Mouse (Mus musculus): Measurements from ENCODE around the gene Esr1. TPM values are rescaled to one million over a fixed set of nuclear protein-coding genes. Genes with fewer than 3 reads are reported as not detected.
"Not testable (repeated sequence)": the region's sequence is repeated elsewhere in the genome, so short reads cannot be mapped to it uniquely, and the experiment has no call there.

The Esr1 gene
- polyA plus RNA-seq, 1 experiment from 2014 or later: 0.24 TPM

DNA sequence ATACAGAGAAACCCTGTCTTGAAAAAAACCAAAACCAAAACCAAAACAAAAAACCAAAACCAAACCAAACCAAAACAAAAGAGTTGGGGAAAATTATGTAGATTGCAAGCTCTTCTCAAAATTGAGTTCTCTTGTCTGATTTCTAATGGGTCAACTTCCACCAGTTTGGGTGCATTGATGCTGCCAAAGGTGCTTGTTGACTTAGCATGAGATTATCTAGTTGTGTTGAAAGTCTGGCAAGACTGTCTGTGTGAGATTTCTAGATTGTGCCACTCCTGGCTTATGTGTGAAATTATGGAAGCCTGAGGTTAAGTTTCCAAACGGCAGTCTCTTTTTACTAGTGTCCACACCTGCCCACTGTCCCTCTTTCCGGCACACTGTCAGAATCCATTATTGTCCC is 55.6 kb downstream of the Esr1 start:
- WGBS: 97% methylated on average over 2 of the region's 2 CpGs
- Histone ChIP-seq H3K9me3 (ENCODE audit: control insufficient read depth, low read length) (no peaks in the 10 kb centered on the region), H3K9ac (replicated peaks; ENCODE audit: low read depth, low read length) (no peak overlapping the region), H3K4me3 (replicated peaks; ENCODE audit: low read length) (no peak overlapping the region), H3K36me3 (ENCODE audit: control insufficient read depth, insufficient read depth) (no peaks in the 10 kb centered on the region), H3K27ac (ENCODE audit: low read length) (no peak overlapping the region), H3K4me2 (ENCODE audit: low read length) (no peak overlapping the region), H3K27me3 (replicated peaks; ENCODE audit: control insufficient read depth, insufficient read depth, low read length) (no peaks in the 10 kb centered on the region), H3K4me1 (replicated peaks; ENCODE audit: control insufficient read depth, insufficient read depth, low read length) (no peaks in the 10 kb centered on the region)
- ATAC-seq: no peak

DNA sequence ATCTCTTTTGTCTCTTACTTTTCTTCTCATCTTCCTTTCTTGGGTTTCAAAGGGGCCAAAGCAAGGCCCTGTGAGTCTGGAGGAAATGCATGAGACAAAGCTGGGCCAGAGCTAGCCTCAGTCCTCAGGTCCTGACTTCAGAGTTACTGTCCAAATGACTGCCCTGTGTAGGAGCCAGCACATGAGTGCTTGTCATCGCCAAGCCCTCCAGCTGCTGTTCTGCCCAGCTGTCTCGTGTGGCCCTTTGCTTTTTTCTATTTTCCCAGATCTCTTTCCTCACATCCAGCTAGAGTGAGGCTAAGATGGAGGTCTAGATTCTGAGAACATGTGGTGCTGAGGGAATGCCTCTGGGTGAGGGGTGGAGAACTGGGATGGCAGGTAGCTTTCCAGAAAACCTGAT is 58.7 kb downstream of the Esr1 start:
- no peak overlapping the region for H3K27ac ChIP-seq (ENCODE audit: low read length)
- 73% methylated on average over 2 of the region's 2 CpGs for WGBS
- H3K9me3 ChIP-seq (ENCODE audit: control insufficient read depth, low read length): no peaks in the 10 kb centered on the region
- no peak for ATAC-seq
- no peak overlapping the region for H3K4me2 ChIP-seq (ENCODE audit: low read length)
- H3K36me3 ChIP-seq (ENCODE audit: control insufficient read depth, insufficient read depth): no peaks in the 10 kb centered on the region
- no peaks in the 10 kb centered on the region for H3K4me1 ChIP-seq (replicated peaks; ENCODE audit: control insufficient read depth, insufficient read depth, low read length)
- H3K4me3 ChIP-seq (replicated peaks; ENCODE audit: low read length): no peak overlapping the region
- H3K27me3 ChIP-seq (replicated peaks; ENCODE audit: control insufficient read depth, insufficient read depth, low read length): no peaks in the 10 kb centered on the region
- H3K9ac ChIP-seq (replicated peaks; ENCODE audit: low read depth, low read length): no peak overlapping the region

DNA sequence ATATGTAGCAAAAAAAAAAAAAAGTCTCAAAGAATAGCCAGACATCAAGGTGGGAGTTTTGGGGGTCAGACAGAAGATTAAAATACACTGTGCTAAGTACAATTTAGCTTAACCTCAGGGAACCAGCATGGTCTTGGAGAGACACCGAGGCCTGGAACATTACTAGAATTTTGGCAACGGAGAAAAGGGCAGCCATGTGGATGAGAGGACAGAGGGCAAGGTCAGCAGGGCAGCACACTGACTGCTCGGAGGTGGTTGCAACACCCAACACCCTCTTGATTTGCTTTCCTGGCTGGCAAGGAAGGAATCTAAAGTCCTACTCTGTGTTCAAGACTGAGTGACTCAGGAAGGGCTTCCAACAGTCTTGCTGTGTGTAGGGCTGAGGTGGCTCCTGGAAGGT is 60.5 kb downstream of the Esr1 start:
- Histone ChIP-seq H3K4me1 (replicated peaks; ENCODE audit: control insufficient read depth, insufficient read depth, low read length) (no peaks in the 10 kb centered on the region), H3K4me2 (ENCODE audit: low read length) (no peak overlapping the region)

DNA sequence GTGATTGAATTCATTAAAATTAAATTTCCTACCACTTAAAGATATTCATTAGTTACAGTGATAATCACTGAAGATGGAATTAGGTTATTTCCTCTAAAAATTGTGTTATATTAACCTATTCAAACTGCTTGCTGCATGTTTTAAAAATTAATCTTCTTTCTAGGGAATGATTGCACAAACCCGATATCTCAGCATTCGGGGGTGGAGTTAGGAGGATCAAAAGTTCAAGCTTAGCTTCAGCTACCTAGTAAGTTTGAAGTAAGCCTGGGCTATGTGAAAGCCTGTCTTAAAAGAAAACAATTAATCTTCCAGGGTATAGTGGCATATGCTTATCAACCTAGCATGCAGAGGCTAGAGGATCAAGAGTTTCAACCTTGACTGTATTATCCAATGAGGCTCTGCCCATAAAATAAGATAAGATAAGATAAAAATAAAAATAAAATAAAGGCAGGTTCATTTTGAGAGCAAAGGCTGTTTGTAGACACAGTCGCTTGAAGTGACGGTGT is 62.0 kb downstream of the Esr1 start:
- no peak overlapping the region for H3K4me3 ChIP-seq (replicated peaks; ENCODE audit: low read length)
- no peaks in the 10 kb centered on the region for H3K9me3 ChIP-seq (ENCODE audit: control insufficient read depth, low read length)
- H3K27me3 ChIP-seq (replicated peaks; ENCODE audit: control insufficient read depth, insufficient read depth, low read length): no peaks in the 10 kb centered on the region
- H3K27ac ChIP-seq (ENCODE audit: low read length): no peak overlapping the region
- no peak overlapping the region for H3K9ac ChIP-seq (replicated peaks; ENCODE audit: low read depth, low read length)
- 97% methylated on average over 4 of the region's 4 CpGs for WGBS
- no peak overlapping the region for H3K4me2 ChIP-seq (ENCODE audit: low read length)
- ATAC-seq: no peak
- no peaks in the 10 kb centered on the region for H3K4me1 ChIP-seq (replicated peaks; ENCODE audit: control insufficient read depth, insufficient read depth, low read length)
- H3K36me3 ChIP-seq (ENCODE audit: control insufficient read depth, insufficient read depth): no peaks in the 10 kb centered on the region

More for the DNA sequence above, 60.5 kb downstream of the Esr1 start:
- H3K9ac ChIP-seq (replicated peaks; ENCODE audit: low read depth, low read length): no peak overlapping the region
- H3K9me3 ChIP-seq (ENCODE audit: control insufficient read depth, low read length): no peaks in the 10 kb centered on the region
- WGBS: 82% methylated on average over 3 of the region's 3 CpGs
- no peak overlapping the region for H3K27ac ChIP-seq (ENCODE audit: low read length)
- H3K4me3 ChIP-seq (replicated peaks; ENCODE audit: low read length): no peak overlapping the region
- ATAC-seq: no peak
- H3K36me3 ChIP-seq (ENCODE audit: control insufficient read depth, insufficient read depth): no peaks in the 10 kb centered on the region
- no peaks in the 10 kb centered on the region for H3K27me3 ChIP-seq (replicated peaks; ENCODE audit: control insufficient read depth, insufficient read depth, low read length)

DNA sequence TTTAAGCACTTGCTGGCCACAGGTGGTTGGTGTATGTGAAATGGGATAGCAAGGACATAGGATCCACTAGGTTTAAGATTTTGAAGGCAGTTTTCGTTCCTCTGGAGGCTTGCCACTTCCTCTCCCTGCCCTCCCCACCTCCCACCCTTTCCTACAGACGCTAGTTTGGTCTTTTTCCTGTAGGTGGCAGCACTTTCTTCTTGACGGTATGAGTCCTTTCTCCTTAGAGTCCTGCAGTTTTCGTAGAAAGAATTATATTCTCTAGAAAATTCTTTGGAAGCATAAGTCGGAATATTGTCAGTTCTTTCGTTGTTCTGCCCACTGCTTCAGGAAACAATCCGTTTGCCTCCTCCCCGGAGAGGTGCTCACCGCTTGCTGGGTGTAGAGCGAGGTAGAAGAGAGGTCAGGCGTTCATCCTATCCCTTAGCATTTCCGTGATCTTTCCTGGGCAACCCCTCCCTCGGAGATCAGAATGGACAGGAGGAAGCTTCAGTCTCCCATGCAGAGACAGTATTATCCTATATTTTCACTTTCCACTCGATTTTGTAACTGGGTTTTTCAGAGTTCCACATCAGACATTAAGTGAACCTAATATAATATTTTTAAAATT is 63.7 kb downstream of the Esr1 start:
- H3K27me3 ChIP-seq (replicated peaks; ENCODE audit: control insufficient read depth, insufficient read depth, low read length); H3K4me1 ChIP-seq (replicated peaks; ENCODE audit: control insufficient read depth, insufficient read depth, low read length); H3K4me3 ChIP-seq (replicated peaks; ENCODE audit: low read length); H3K9me3 ChIP-seq (ENCODE audit: control insufficient read depth, low read length); H3K36me3 ChIP-seq (ENCODE audit: control insufficient read depth, insufficient read depth); H3K27ac ChIP-seq (ENCODE audit: low read length); H3K9ac ChIP-seq (replicated peaks; ENCODE audit: low read depth, low read length): not testable (repeated sequence)
- ATAC-seq: peak; percentile 68; the same call in 1 of the 2 replicates
- peak overlapping the region; percentile 32 for H3K4me2 ChIP-seq (ENCODE audit: low read length)
- WGBS: 24% methylated on average over 13 of the region's 14 CpGs

DNA sequence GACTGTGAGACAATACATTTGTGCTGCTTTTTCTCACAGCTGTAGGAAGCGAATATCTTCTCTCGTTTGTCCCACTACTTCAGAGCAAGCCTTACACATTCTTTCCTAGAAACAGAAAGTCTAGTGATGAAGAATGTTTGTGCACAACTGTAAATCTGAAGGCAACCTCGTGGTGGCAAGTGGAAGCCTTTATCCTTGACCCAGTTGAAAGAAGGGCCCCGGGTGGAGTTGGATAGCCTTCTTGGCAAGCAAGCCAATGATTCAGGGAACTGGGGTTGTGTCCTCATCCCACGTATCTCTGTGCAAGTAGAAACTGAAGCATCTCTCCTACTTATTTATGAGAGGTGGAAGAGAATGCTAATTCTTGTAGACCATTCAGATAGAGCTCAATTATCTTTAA is 71.7 kb downstream of the Esr1 start:
- no peaks in the 10 kb centered on the region for H3K36me3 ChIP-seq (ENCODE audit: control insufficient read depth, insufficient read depth)
- H3K4me1 ChIP-seq (replicated peaks; ENCODE audit: control insufficient read depth, insufficient read depth, low read length): no peaks in the 10 kb centered on the region
- ATAC-seq: no peak
- H3K9me3 ChIP-seq (ENCODE audit: control insufficient read depth, low read length): no peaks in the 10 kb centered on the region
- 87% methylated on average over 5 of the region's 5 CpGs for WGBS
- no peak overlapping the region for H3K4me3 ChIP-seq (replicated peaks; ENCODE audit: low read length)
- H3K27me3 ChIP-seq (replicated peaks; ENCODE audit: control insufficient read depth, insufficient read depth, low read length): no peaks in the 10 kb centered on the region
- H3K27ac ChIP-seq (ENCODE audit: low read length): no peak overlapping the region
- H3K4me2 ChIP-seq (ENCODE audit: low read length): no peak overlapping the region
- H3K9ac ChIP-seq (replicated peaks; ENCODE audit: low read depth, low read length): no peak overlapping the region

DNA sequence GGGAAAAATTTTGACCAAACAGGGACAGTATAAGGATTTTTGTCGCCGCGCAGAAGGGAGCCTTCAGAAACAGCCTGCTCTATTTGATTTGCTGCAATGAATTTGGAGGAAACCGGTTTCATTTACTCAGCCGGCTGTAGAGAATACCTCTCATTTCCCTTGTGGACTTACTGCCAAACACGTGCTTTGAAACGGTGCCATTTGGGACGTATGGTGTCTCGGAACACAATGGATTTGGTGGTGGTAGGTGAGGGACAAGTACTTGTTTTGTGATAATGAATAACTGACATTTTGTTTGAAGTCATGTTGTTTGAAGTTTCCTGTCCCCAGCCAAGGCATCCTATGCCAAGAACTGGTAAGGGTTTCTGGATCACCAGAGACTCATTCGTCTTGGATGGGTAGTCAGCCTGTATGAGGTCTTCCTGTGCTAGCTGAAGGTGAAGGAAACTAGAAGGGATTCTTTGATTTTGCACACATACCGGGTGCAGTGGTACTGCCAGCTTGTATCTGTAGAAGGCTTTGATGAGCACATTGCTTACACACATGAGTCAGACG is 72.4 kb downstream of the Esr1 start:
- Histone ChIP-seq H3K4me3 (replicated peaks; ENCODE audit: low read length) (no peak overlapping the region), H3K9me3 (ENCODE audit: control insufficient read depth, low read length) (no peaks in the 10 kb centered on the region), H3K4me1 (replicated peaks; ENCODE audit: control insufficient read depth, insufficient read depth, low read length) (no peaks in the 10 kb centered on the region), H3K9ac (replicated peaks; ENCODE audit: low read depth, low read length) (no peak overlapping the region), H3K36me3 (ENCODE audit: control insufficient read depth, insufficient read depth) (no peaks in the 10 kb centered on the region), H3K4me2 (ENCODE audit: low read length) (no peak overlapping the region), H3K27me3 (replicated peaks; ENCODE audit: control insufficient read depth, insufficient read depth, low read length) (no peaks in the 10 kb centered on the region), H3K27ac (ENCODE audit: low read length) (no peak overlapping the region)
- 90% methylated on average over 12 of the region's 12 CpGs for WGBS
- no peak for ATAC-seq

DNA sequence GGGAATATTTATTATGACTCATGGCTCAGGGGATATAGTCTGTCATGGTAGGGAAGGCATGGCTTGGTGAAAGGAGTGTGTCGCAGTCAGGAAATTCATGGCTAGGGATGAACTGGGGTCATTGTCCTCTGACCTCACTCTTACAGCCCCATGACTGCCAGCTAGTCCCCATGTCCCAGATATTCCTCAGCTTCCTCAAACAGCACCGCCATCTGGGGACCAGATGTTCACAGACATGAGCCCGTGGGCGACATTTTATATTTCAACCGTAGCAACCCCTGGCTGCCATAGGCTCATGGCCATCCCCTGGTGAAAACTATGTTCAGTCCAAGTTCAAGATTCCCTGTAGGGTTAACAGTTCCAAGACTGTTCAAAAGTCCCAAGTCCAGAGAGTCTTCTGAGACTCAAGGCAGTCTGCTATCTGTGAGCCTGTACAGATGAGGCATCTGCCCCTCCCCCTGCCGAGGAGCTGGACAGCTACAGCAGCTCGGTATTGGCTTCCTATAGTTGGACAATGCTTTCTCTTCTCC is 83.0 kb downstream of the Esr1 start:
- Histone ChIP-seq H3K4me3 (replicated peaks; ENCODE audit: low read length) (no peak overlapping the region), H3K27me3 (replicated peaks; ENCODE audit: control insufficient read depth, insufficient read depth, low read length) (no peaks in the 10 kb centered on the region), H3K9ac (replicated peaks; ENCODE audit: low read depth, low read length) (no peak overlapping the region), H3K4me2 (ENCODE audit: low read length) (no peak overlapping the region), H3K4me1 (replicated peaks; ENCODE audit: control insufficient read depth, insufficient read depth, low read length) (no peaks in the 10 kb centered on the region), H3K36me3 (ENCODE audit: control insufficient read depth, insufficient read depth) (no peaks in the 10 kb centered on the region), H3K9me3 (ENCODE audit: control insufficient read depth, low read length) (no peaks in the 10 kb centered on the region), H3K27ac (ENCODE audit: low read length) (no peak overlapping the region)
- ATAC-seq: no peak
- 85% methylated on average over 7 of the region's 7 CpGs for WGBS

DNA sequence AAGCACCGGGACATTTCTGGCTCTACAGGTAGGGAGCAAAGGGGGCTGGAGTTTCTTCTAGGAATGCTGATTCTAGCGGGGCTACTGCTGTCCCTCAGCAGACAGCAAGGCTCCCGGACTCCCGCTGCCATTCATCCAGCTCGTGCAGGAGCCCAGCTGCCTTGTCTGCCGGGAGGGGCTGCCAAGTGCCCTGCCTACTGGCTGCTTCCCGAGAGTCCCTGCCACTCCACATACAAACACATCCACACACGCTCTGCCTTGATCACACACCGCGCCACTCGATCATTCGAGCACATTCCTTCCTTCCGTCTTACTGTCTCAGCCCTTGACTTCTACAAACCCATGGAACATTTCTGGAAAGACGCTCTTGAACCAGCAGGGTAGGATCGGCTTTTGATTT is 98.5 kb downstream of the Esr1 start:
- WGBS: 2% methylated on average over 15 of the region's 15 CpGs
- peak; percentile 77 for ATAC-seq
- H3K27me3 ChIP-seq (replicated peaks; ENCODE audit: control insufficient read depth, insufficient read depth, low read length): peaks cover 26% of the 10 kb centered on the region

More for the DNA sequence above, 98.5 kb downstream of the Esr1 start:
- H3K9me3 ChIP-seq (ENCODE audit: control insufficient read depth, low read length): no peaks in the 10 kb centered on the region
- no peak overlapping the region for H3K27ac ChIP-seq (ENCODE audit: low read length)
- peak overlapping the region; percentile 41; the same call in 1 of the 2 replicates for H3K9ac ChIP-seq (replicated peaks; ENCODE audit: low read depth, low read length)
- H3K4me2 ChIP-seq (ENCODE audit: low read length): peak overlapping the region; percentile 74
- H3K4me3 ChIP-seq (replicated peaks; ENCODE audit: low read length): peak overlapping the region; percentile 37
- no peaks in the 10 kb centered on the region for H3K36me3 ChIP-seq (ENCODE audit: control insufficient read depth, insufficient read depth)
- H3K4me1 ChIP-seq (replicated peaks; ENCODE audit: control insufficient read depth, insufficient read depth, low read length): peaks cover 14% of the 10 kb centered on the region

Data from forebrain, embryonic 16.5 days (tissue).